In genomic region chrX:7840842-7841162, GRCm38 (mm10) we compare ENCODE assay signal across 8 mouse cellular contexts. TPM values are rescaled to one million over a fixed set of nuclear protein-coding genes. Genes with fewer than 3 reads are reported as not detected.
DNase-seq lines count a peak whose midpoint lies in the region; ATAC-seq and TF ChIP-seq lines count a peak whose summit lies in the region.

No protein-coding gene starts in this region.

- H3K9ac ChIP-seq in kidney, embryonic 16.5 days (replicated peaks; ENCODE audit: low read length): peak overlapping the region; percentile 53; the same call in 1 of the 2 replicates
- no peak overlapping the region for H3K9ac ChIP-seq in embryonic facial prominence, embryonic 12.5 days
- no peak overlapping the region for H3K9ac ChIP-seq in intestine, embryonic 14.5 days (ENCODE audit: low read length)
- no peak overlapping the region for H3K9ac ChIP-seq in midbrain, postnatal 0 days (replicated peaks; ENCODE audit: low read length, poor library complexity, severe bottlenecking)

- H3K4me1 ChIP-seq in kidney, embryonic 16.5 days (ENCODE audit: insufficient read depth, low read length): peaks cover 13% of the 10 kb centered on the region; the same call in 1 of the 2 replicates
- peaks cover 10% of the 10 kb centered on the region; the same call in 1 of the 2 replicates for H3K4me1 ChIP-seq in embryonic facial prominence, embryonic 12.5 days
- H3K4me1 ChIP-seq in intestine, embryonic 14.5 days (replicated peaks; ENCODE audit: control insufficient read depth, insufficient read depth, low read length): no peaks in the 10 kb centered on the region
- no peaks in the 10 kb centered on the region for H3K4me1 ChIP-seq in midbrain, postnatal 0 days (ENCODE audit: insufficient read depth, low read length)

- H3K27ac ChIP-seq in kidney, embryonic 16.5 days (ENCODE audit: low read length): peak overlapping the region; percentile 86; the same call in 1 of the 2 replicates
- H3K27ac ChIP-seq in embryonic facial prominence, embryonic 12.5 days: no peak overlapping the region
- H3K27ac ChIP-seq in intestine, embryonic 14.5 days (ENCODE audit: low read depth): peak overlapping the region; percentile 88; the same call in 1 of the 2 replicates
- H3K27ac ChIP-seq in midbrain, postnatal 0 days (ENCODE audit: low read depth, low read length): no peak overlapping the region

- ATAC-seq in kidney, embryonic 16.5 days (ENCODE audit: low FRiP score, low TSS enrichment): no peak
- ATAC-seq in embryonic facial prominence, embryonic 12.5 days (ENCODE audit: insufficient number of reproducible peaks, insufficient read depth, low FRiP score, low TSS enrichment): no peak
- ATAC-seq in intestine, embryonic 14.5 days (replicated peaks; ENCODE audit: low FRiP score, low TSS enrichment, low read depth): no peak
- ATAC-seq in midbrain, postnatal 0 days (ENCODE audit: low FRiP score): no peak
- no peak for ATAC-seq in erythroid progenitor cell, adult 5-6 weeks (replicated peaks; ENCODE audit: low FRiP score, poor library complexity, severe bottlenecking)

- H3K4me3 ChIP-seq in kidney, embryonic 16.5 days (ENCODE audit: low read length): peak overlapping the region; percentile 74
- H3K4me3 ChIP-seq in embryonic facial prominence, embryonic 12.5 days: peak overlapping the region; percentile 82
- H3K4me3 ChIP-seq in intestine, embryonic 14.5 days (ENCODE audit: low read depth, low read length): peak overlapping the region; percentile 63
- peak overlapping the region; percentile 64; the same call in 1 of the 2 replicates for H3K4me3 ChIP-seq in midbrain, postnatal 0 days (ENCODE audit: low read depth, low read length)

- H3K9me3 ChIP-seq in kidney, embryonic 16.5 days (ENCODE audit: low read length): no peaks in the 10 kb centered on the region
- H3K9me3 ChIP-seq in embryonic facial prominence, embryonic 12.5 days: no peaks in the 10 kb centered on the region
- H3K9me3 ChIP-seq in intestine, embryonic 14.5 days (ENCODE audit: control insufficient read depth, low read length): no peaks in the 10 kb centered on the region
- H3K9me3 ChIP-seq in midbrain, postnatal 0 days (ENCODE audit: low read length): no peaks in the 10 kb centered on the region

- DNase-seq in kidney, adult 11 months: no peak
- DNase-seq in intestine, embryonic 14.5 days (ENCODE audit: low spot score): no peak
- no peak for DNase-seq in midbrain, postnatal 0 days (ENCODE audit: low spot score)
- DNase-seq in adrenal gland, adult 2 months: no peak
- DNase-seq in B cell, adult 2 months: no peak

- WGBS in kidney, embryonic 16.5 days: 22% methylated on average over 7 of the region's 7 CpGs
- WGBS in embryonic facial prominence, embryonic 12.5 days: 14% methylated on average over 7 of the region's 7 CpGs
- 15% methylated on average over 7 of the region's 7 CpGs for WGBS in intestine, embryonic 14.5 days
- WGBS in midbrain, postnatal 0 days: 19% methylated on average over 7 of the region's 7 CpGs

- TF ChIP-seq CTCF in midbrain, postnatal 0 days (IDR thresholded peaks at IDR 0.05): no peak

- no peaks in the 10 kb centered on the region for H3K36me3 ChIP-seq in kidney, embryonic 16.5 days (ENCODE audit: insufficient read depth, low read length)
- H3K36me3 ChIP-seq in embryonic facial prominence, embryonic 12.5 days: no peaks in the 10 kb centered on the region
- no peaks in the 10 kb centered on the region for H3K36me3 ChIP-seq in intestine, embryonic 14.5 days (ENCODE audit: control insufficient read depth, insufficient read depth, low read length)
- no peaks in the 10 kb centered on the region for H3K36me3 ChIP-seq in midbrain, postnatal 0 days (ENCODE audit: insufficient read depth, low read length)

- H3K4me2 ChIP-seq in kidney, embryonic 16.5 days (replicated peaks; ENCODE audit: low read depth, low read length): peak overlapping the region; percentile 52
- H3K4me2 ChIP-seq in embryonic facial prominence, embryonic 12.5 days (replicated peaks): peak overlapping the region; percentile 38
- peak overlapping the region; percentile 52 for H3K4me2 ChIP-seq in intestine, embryonic 14.5 days (ENCODE audit: low read length)
- 0 out of 2 replicates have a peak overlapping the region, but pooled peaks have one; percentile 20 for H3K4me2 ChIP-seq in midbrain, postnatal 0 days (ENCODE audit: low read depth, low read length, poor library complexity, severe bottlenecking)

- no peaks in the 10 kb centered on the region for H3K27me3 ChIP-seq in kidney, embryonic 16.5 days (ENCODE audit: insufficient read depth, low read length)
- no peaks in the 10 kb centered on the region for H3K27me3 ChIP-seq in embryonic facial prominence, embryonic 12.5 days
- H3K27me3 ChIP-seq in intestine, embryonic 14.5 days (replicated peaks; ENCODE audit: control insufficient read depth, insufficient read depth, low read length): no peaks in the 10 kb centered on the region
- H3K27me3 ChIP-seq in midbrain, postnatal 0 days (ENCODE audit: insufficient read depth, low read length): no peaks in the 10 kb centered on the region

RNA-seq across cellular contexts. Expression of gene Otud5, which starts 0.4 kb away (rescaled TPM):
- polyA plus RNA-seq in kidney, embryonic 16.5 days (2015; fragmentation: Nextera tagmentation; extraction: Ambion mirVana): 37.5 and 39.1 TPM in 2 replicates
- 67.4 and 70.2 TPM in 2 replicates for polyA plus RNA-seq in embryonic facial prominence, embryonic 12.5 days (2016; fragmentation: Nextera tagmentation; extraction: Ambion mirVana)
- 30.4 and 32.1 TPM in 2 replicates for polyA plus RNA-seq in intestine, embryonic 14.5 days (2014; fragmentation: Nextera tagmentation; extraction: Ambion mirVana)
- total RNA-seq in midbrain, postnatal 0 days (2014; rRNA removed): 61.2 and 68.3 TPM in 2 replicates
- 37.0 and 39.6 TPM in 2 replicates for polyA plus RNA-seq in midbrain, postnatal 0 days (2015; fragmentation: Nextera tagmentation; extraction: Ambion mirVana)
- 327 and 376 TPM in 2 replicates for total RNA-seq in erythroid progenitor cell, adult 5-6 weeks (2015; ENCODE audit: low replicate concordance)
- 471 and 476 TPM in 2 replicates for total RNA-seq in erythroid progenitor cell, adult 5-6 weeks (2017; ENCODE audit: low replicate concordance)
- total RNA-seq in adrenal gland, adult 2 months (2021): 10 to 100 TPM; 53.9 to 65.8 TPM
- polyA plus RNA-seq in adrenal gland, adult 2 months (2012; rRNA removed): 34.5 and 51.6 TPM in 2 replicates

RNA-seq across cellular contexts. Expression of gene Kcnd1, which starts 18.7 kb away (rescaled TPM):
- 1.7 and 1.9 TPM in 2 replicates for polyA plus RNA-seq in kidney, embryonic 16.5 days (2015; fragmentation: Nextera tagmentation; extraction: Ambion mirVana)
- polyA plus RNA-seq in embryonic facial prominence, embryonic 12.5 days (2016; fragmentation: Nextera tagmentation; extraction: Ambion mirVana): 2.3 and 2.4 TPM in 2 replicates
- polyA plus RNA-seq in intestine, embryonic 14.5 days (2014; fragmentation: Nextera tagmentation; extraction: Ambion mirVana): 1.6 and 2.2 TPM in 2 replicates
- 3.1 and 5.2 TPM in 2 replicates for total RNA-seq in midbrain, postnatal 0 days (2014; rRNA removed)
- polyA plus RNA-seq in midbrain, postnatal 0 days (2015; fragmentation: Nextera tagmentation; extraction: Ambion mirVana): 4.6 and 5.3 TPM in 2 replicates
- total RNA-seq in erythroid progenitor cell, adult 5-6 weeks (2015; ENCODE audit: low replicate concordance): 0.84 and 1.8 TPM in 2 replicates
- 0.68 and 3.6 TPM in 2 replicates for total RNA-seq in erythroid progenitor cell, adult 5-6 weeks (2017; ENCODE audit: low replicate concordance)
- under 1 TPM; 0.86 to 0.92 TPM for total RNA-seq in adrenal gland, adult 2 months (2021)
- 1.1 and 1.2 TPM in 2 replicates for polyA plus RNA-seq in adrenal gland, adult 2 months (2012; rRNA removed)

RNA-seq across cellular contexts. Expression of gene Pim2, which starts 37.3 kb away (rescaled TPM):
- polyA plus RNA-seq in kidney, embryonic 16.5 days (2015; fragmentation: Nextera tagmentation; extraction: Ambion mirVana): 11.7 and 13.4 TPM in 2 replicates
- polyA plus RNA-seq in embryonic facial prominence, embryonic 12.5 days (2016; fragmentation: Nextera tagmentation; extraction: Ambion mirVana): 5.9 and 6.0 TPM in 2 replicates
- 5.8 and 7.5 TPM in 2 replicates for polyA plus RNA-seq in intestine, embryonic 14.5 days (2014; fragmentation: Nextera tagmentation; extraction: Ambion mirVana)
- total RNA-seq in midbrain, postnatal 0 days (2014; rRNA removed): 12.7 and 17.4 TPM in 2 replicates
- polyA plus RNA-seq in midbrain, postnatal 0 days (2015; fragmentation: Nextera tagmentation; extraction: Ambion mirVana): 20.4 and 20.9 TPM in 2 replicates
- total RNA-seq in erythroid progenitor cell, adult 5-6 weeks (2015; ENCODE audit: low replicate concordance): 37.1 and 59.1 TPM in 2 replicates
- total RNA-seq in erythroid progenitor cell, adult 5-6 weeks (2017; ENCODE audit: low replicate concordance): 16.0 and 22.5 TPM in 2 replicates
- 10 to 100 TPM in 1 of 2 experiments, 1 to 10 TPM in 1; 7.3 to 12.6 TPM for total RNA-seq in adrenal gland, adult 2 months (2021)
- polyA plus RNA-seq in adrenal gland, adult 2 months (2012; rRNA removed): 23.0 and 23.7 TPM in 2 replicates

RNA-seq across cellular contexts. Expression of gene Slc35a2, which starts 43.0 kb away (rescaled TPM):
- 37.8 and 41.1 TPM in 2 replicates for polyA plus RNA-seq in kidney, embryonic 16.5 days (2015; fragmentation: Nextera tagmentation; extraction: Ambion mirVana)
- polyA plus RNA-seq in embryonic facial prominence, embryonic 12.5 days (2016; fragmentation: Nextera tagmentation; extraction: Ambion mirVana): 30.4 and 33.1 TPM in 2 replicates
- 12.3 and 12.6 TPM in 2 replicates for polyA plus RNA-seq in intestine, embryonic 14.5 days (2014; fragmentation: Nextera tagmentation; extraction: Ambion mirVana)
- total RNA-seq in midbrain, postnatal 0 days (2014; rRNA removed): 50.2 and 67.0 TPM in 2 replicates
- polyA plus RNA-seq in midbrain, postnatal 0 days (2015; fragmentation: Nextera tagmentation; extraction: Ambion mirVana): 42.9 and 46.2 TPM in 2 replicates
- 5.0 TPM in 1 of 2 replicates, not detected in the other for total RNA-seq in erythroid progenitor cell, adult 5-6 weeks (2015; ENCODE audit: low replicate concordance)
- 1.4 and 9.8 TPM in 2 replicates for total RNA-seq in erythroid progenitor cell, adult 5-6 weeks (2017; ENCODE audit: low replicate concordance)
- 10 to 100 TPM; 39.6 to 75.3 TPM for total RNA-seq in adrenal gland, adult 2 months (2021)
- polyA plus RNA-seq in adrenal gland, adult 2 months (2012; rRNA removed): 158 and 186 TPM in 2 replicates

RNA-seq across cellular contexts. Expression of gene Gripap1, which starts 51.2 kb away (rescaled TPM):
- polyA plus RNA-seq in kidney, embryonic 16.5 days (2015; fragmentation: Nextera tagmentation; extraction: Ambion mirVana): 47.5 and 57.0 TPM in 2 replicates
- polyA plus RNA-seq in embryonic facial prominence, embryonic 12.5 days (2016; fragmentation: Nextera tagmentation; extraction: Ambion mirVana): 50.4 and 53.5 TPM in 2 replicates
- polyA plus RNA-seq in intestine, embryonic 14.5 days (2014; fragmentation: Nextera tagmentation; extraction: Ambion mirVana): 31.3 and 35.8 TPM in 2 replicates
- total RNA-seq in midbrain, postnatal 0 days (2014; rRNA removed): 27.2 and 36.3 TPM in 2 replicates
- 63.9 and 68.4 TPM in 2 replicates for polyA plus RNA-seq in midbrain, postnatal 0 days (2015; fragmentation: Nextera tagmentation; extraction: Ambion mirVana)
- 91.0 and 94.4 TPM in 2 replicates for total RNA-seq in erythroid progenitor cell, adult 5-6 weeks (2015; ENCODE audit: low replicate concordance)
- total RNA-seq in erythroid progenitor cell, adult 5-6 weeks (2017; ENCODE audit: low replicate concordance): 87.0 and 176 TPM in 2 replicates
- 10 to 100 TPM; 44.7 to 47.8 TPM for total RNA-seq in adrenal gland, adult 2 months (2021)
- polyA plus RNA-seq in adrenal gland, adult 2 months (2012; rRNA removed): 18.3 and 19.5 TPM in 2 replicates

Comparison
In these comparisons a context has a peak if more than half of its experiments do, and no peak if none do; other contexts are left out.
1. H3K27ac ChIP-seq: peak in kidney, embryonic 16.5 days (single experiment) and intestine, embryonic 14.5 days (single experiment); none in embryonic facial prominence, embryonic 12.5 days (single experiment) and midbrain, postnatal 0 days (single experiment).
2. Peak in every context shown above with its lines, with median percentiles within 50 percentile points of each other: H3K4me2 ChIP-seq and H3K4me3 ChIP-seq.